Mouse (Mus musculus) T-helper 17 cell (primary cell): ENCODE measurements around the gene Ahcyl2.

Experiments used
- in situ Hi-C, 2 experiments: fragments of 300-600 bp; cut with MboI, MseI; formaldehyde crosslinking; loops; 1 replicate in 1 of 2; 2 replicates in 1 of 2; pipeline ENCODE4 v1.15.1; 2025; ENCODE audit warnings: high pct_unique_total_duplicates in 2 of 2

Gene Ahcyl2

GRCm38 (mm10) chr6:29958669-29959068 is 190.9 kb downstream of the Ahcyl2 start:
- in situ Hi-C loops, result no loop called here

GRCm38 (mm10) chr6:29961081-29961480 is 193.3 kb downstream of the Ahcyl2 start:
- in situ Hi-C loops, result no loop called here
